Comparison of ENCODE assay signal across 23 mouse cellular contexts in the genomic region with DNA sequence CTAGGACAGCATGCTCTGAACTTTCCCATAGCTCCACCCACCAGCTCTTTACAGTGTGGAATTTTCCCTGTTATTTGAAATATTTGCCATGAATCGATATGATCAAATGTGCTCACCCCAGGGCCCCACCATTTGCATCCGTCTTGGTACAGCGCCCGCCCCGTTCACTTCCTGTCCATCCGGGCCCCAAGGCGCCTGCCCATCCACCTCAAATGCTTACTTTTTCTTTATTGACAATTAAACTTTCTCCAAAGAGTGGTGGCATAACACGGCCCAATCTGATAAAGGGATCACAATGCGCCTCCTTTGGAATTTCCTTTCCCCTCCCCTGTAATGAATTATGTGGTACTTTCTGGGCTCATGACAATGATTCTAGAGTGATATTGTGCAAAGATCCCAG. TPM values are rescaled to one million over a fixed set of nuclear protein-coding genes. Genes with fewer than 3 reads are reported as not detected.
DNase-seq lines count a peak whose midpoint lies in the region; ATAC-seq and TF ChIP-seq lines count a peak whose summit lies in the region.
"Had no signal": no experiment of that assay in that cellular context is flagged by ENCODE, and none has a peak within 500 bp of the region (broad histone marks: within the 10 kb centered on the region; RNA-seq: fewer than 3 reads in every experiment).

No protein-coding gene starts in this region.

- WGBS in kidney, embryonic 14.5 days = 73% methylated on average over 9 of the region's 9 CpGs
- WGBS in kidney, adult 2 months = 61% methylated on average over 9 of the region's 9 CpGs
- WGBS in hindbrain, embryonic 12.5 days = 88% methylated on average over 9 of the region's 9 CpGs
- WGBS in midbrain, embryonic 13.5 days = 93% methylated on average over 9 of the region's 9 CpGs

- H3K27me3 ChIP-seq in kidney, embryonic 14.5 days (ENCODE audit: control insufficient read depth, insufficient read depth, low read length) = no peaks in the 10 kb centered on the region
- no peaks in the 10 kb centered on the region for H3K27me3 ChIP-seq in kidney, adult 2 months (replicated peaks; ENCODE audit: control insufficient read depth, insufficient read depth, low read length)
- H3K27me3 ChIP-seq in hindbrain, embryonic 12.5 days = no peaks in the 10 kb centered on the region
- H3K27me3 ChIP-seq in midbrain, embryonic 13.5 days = no peaks in the 10 kb centered on the region
- H3K27me3 ChIP-seq: CH12.LX; neural tube, embryonic 15.5 days had no signal

- TF ChIP-seq CTCF in kidney, adult 2 months (conservative IDR thresholded peaks at IDR 0.05; ENCODE audit: insufficient read depth, insufficient read length, low read depth, low read length) = no peak

- no peak overlapping the region for H3K4me3 ChIP-seq in kidney, embryonic 14.5 days (ENCODE audit: low read length)
- no peak overlapping the region for H3K4me3 ChIP-seq in kidney, adult 2 months (ENCODE audit: insufficient read depth, low read depth, low read length)
- no peak overlapping the region for H3K4me3 ChIP-seq in hindbrain, embryonic 12.5 days
- no peak overlapping the region for H3K4me3 ChIP-seq in midbrain, embryonic 13.5 days (replicated peaks)
- H3K4me3 ChIP-seq: myocyte; neural tube, embryonic 15.5 days had no signal

- no peaks in the 10 kb centered on the region for H3K36me3 ChIP-seq in kidney, embryonic 14.5 days (ENCODE audit: control insufficient read depth, insufficient read depth, low read length)
- no peaks in the 10 kb centered on the region for H3K36me3 ChIP-seq in kidney, adult 2 months (ENCODE audit: control insufficient read depth, insufficient read depth, low read length)
- H3K36me3 ChIP-seq in hindbrain, embryonic 12.5 days = no peaks in the 10 kb centered on the region
- no peaks in the 10 kb centered on the region for H3K36me3 ChIP-seq in midbrain, embryonic 13.5 days
- H3K36me3 ChIP-seq: neural tube, embryonic 15.5 days had no signal

- peaks cover 8% of the 10 kb centered on the region; the same call in 1 of the 2 replicates for H3K4me1 ChIP-seq in kidney, embryonic 14.5 days (ENCODE audit: control insufficient read depth, insufficient read depth, low read length)
- peaks cover 2% of the 10 kb centered on the region; the same call in 1 of the 2 replicates for H3K4me1 ChIP-seq in kidney, adult 2 months (ENCODE audit: control insufficient read depth, insufficient read depth, low read length)
- peaks cover 5% of the 10 kb centered on the region; the same call in 1 of the 2 replicates for H3K4me1 ChIP-seq in hindbrain, embryonic 12.5 days
- H3K4me1 ChIP-seq in midbrain, embryonic 13.5 days (replicated peaks) = no peaks in the 10 kb centered on the region
- H3K4me1 ChIP-seq: neural tube, embryonic 15.5 days had no signal

- H3K27ac ChIP-seq in kidney, embryonic 14.5 days (ENCODE audit: low read depth, low read length) = no peak overlapping the region
- H3K27ac ChIP-seq in kidney, adult 2 months (ENCODE audit: insufficient read depth, low read depth, low read length) = peak overlapping the region; percentile 32; the same call in 1 of the 2 replicates
- no peak overlapping the region for H3K27ac ChIP-seq in hindbrain, embryonic 12.5 days
- no peak overlapping the region for H3K27ac ChIP-seq in midbrain, embryonic 13.5 days
- H3K27ac ChIP-seq: macrophage; neural tube, embryonic 15.5 days had no signal

- no peak for ATAC-seq in kidney, embryonic 14.5 days (ENCODE audit: low FRiP score, low TSS enrichment)
- no peak for ATAC-seq in hindbrain, embryonic 12.5 days (ENCODE audit: low FRiP score)
- no peak for ATAC-seq in midbrain, embryonic 13.5 days
- ATAC-seq: forebrain, embryonic 14.5 days; hindbrain, embryonic 16.5 days had no signal

- no peaks in the 10 kb centered on the region for H3K9me3 ChIP-seq in kidney, embryonic 14.5 days (ENCODE audit: control insufficient read depth, low read length)
- no peaks in the 10 kb centered on the region for H3K9me3 ChIP-seq in hindbrain, embryonic 12.5 days (replicated peaks)
- H3K9me3 ChIP-seq in midbrain, embryonic 13.5 days = no peaks in the 10 kb centered on the region
- H3K9me3 ChIP-seq: neural tube, embryonic 15.5 days had no signal

- DNase-seq in kidney, adult 11 months = peak; percentile 41
- DNase-seq in kidney, adult 2 months = peak; percentile 66
- peak; percentile 49 to 54 for DNase-seq in kidney, postnatal 25 days
- DNase-seq in lung, postnatal 14 days = peak; percentile 32
- DNase-seq in right cerebral cortex, adult 18-20 months = no peak
- DNase-seq: adrenal gland, adult 8-10 months; cerebellum, adult 11 months; right cerebral cortex, postnatal 4 days; thymus, postnatal 4 days had no signal

- H3K9ac ChIP-seq in kidney, embryonic 14.5 days (ENCODE audit: low read depth, low read length) = no peak overlapping the region
- H3K9ac ChIP-seq in hindbrain, embryonic 12.5 days = no peak overlapping the region
- H3K9ac ChIP-seq in midbrain, embryonic 13.5 days (replicated peaks) = no peak overlapping the region
- H3K9ac ChIP-seq: neural tube, embryonic 15.5 days had no signal

- no peak for TF ChIP-seq POLR2A in kidney, adult 2 months (IDR thresholded peaks at IDR 0.05; ENCODE audit: low read depth, low read length)

- H3K4me2 ChIP-seq in kidney, embryonic 14.5 days (replicated peaks; ENCODE audit: low read depth, low read length) = no peak overlapping the region
- H3K4me2 ChIP-seq in hindbrain, embryonic 12.5 days (replicated peaks) = no peak overlapping the region
- no peak overlapping the region for H3K4me2 ChIP-seq in midbrain, embryonic 13.5 days (replicated peaks)
- H3K4me2 ChIP-seq: heart, embryonic 11.5 days; liver, embryonic 11.5 days; midbrain, embryonic 11.5 days; neural tube, embryonic 15.5 days had no signal

RNA-seq across cellular contexts. Expression of a gene that starts 11.0 kb away (rescaled TPM):
- polyA plus RNA-seq in kidney, embryonic 14.5 days (2014; fragmentation: Nextera tagmentation; extraction: Ambion mirVana) = 2.7 and 3.5 TPM in 2 replicates
- polyA plus RNA-seq in kidney, adult 2 months (2012; rRNA removed) = 3.2 and 3.5 TPM in 2 replicates
- 1.5 and 1.7 TPM in 2 replicates for polyA plus RNA-seq in hindbrain, embryonic 12.5 days (2016; fragmentation: Nextera tagmentation; extraction: Ambion mirVana)
- 0.19 TPM in 2 replicates for polyA plus RNA-seq in midbrain, embryonic 13.5 days (2015; fragmentation: Nextera tagmentation; extraction: Ambion mirVana)
- polyA plus RNA-seq: macrophage had no signal

RNA-seq across cellular contexts. Expression of a gene that starts 17.3 kb away (rescaled TPM):
- not detected in 2 replicates for polyA plus RNA-seq in kidney, embryonic 14.5 days (2014; fragmentation: Nextera tagmentation; extraction: Ambion mirVana)
- polyA plus RNA-seq in kidney, adult 2 months (2012; rRNA removed) = not detected in 2 replicates
- not detected in 2 replicates for polyA plus RNA-seq in hindbrain, embryonic 12.5 days (2016; fragmentation: Nextera tagmentation; extraction: Ambion mirVana)
- not detected in 2 replicates for polyA plus RNA-seq in midbrain, embryonic 13.5 days (2015; fragmentation: Nextera tagmentation; extraction: Ambion mirVana)
- polyA plus RNA-seq: brain, embryonic 14.5 days; forebrain, embryonic 14.5 days; heart, embryonic 11.5 days; hindbrain, embryonic 16.5 days; liver, embryonic 11.5 days; macrophage; midbrain, embryonic 11.5 days; myocyte; neural tube, embryonic 15.5 days; testis, adult 2 months had no signal
